Mouse (Mus musculus) neural tube, embryonic 11.5 days (tissue): Measurements from ENCODE around the gene Ndufb10. TPM values are rescaled to one million over a fixed set of nuclear protein-coding genes. Genes with fewer than 3 reads are reported as not detected.

Experiments used
- ATAC-seq: fragments of 200-750 bp; cut with Nextera tagmentation; 2 replicates; pipeline ENCODE4 v1.8.0; 2017; ENCODE audit warnings: moderate number of reproducible peaks, mild to moderate bottlenecking, moderate TSS enrichment, moderate library complexity; ENCODE audit not compliant: insufficient read depth, low FRiP score, low TSS enrichment
- DNase-seq: peaks from one replicate; pipeline ENCODE4 v3.0.0-alpha.2; 2015; ENCODE audit warnings: low spot score
- H3K27ac ChIP-seq: fragments of 300-500 bp; sonication (generic); 2 replicates; pipeline ENCODE4 v1.5.1; 2014; ENCODE audit warnings: low read depth, mild to moderate bottlenecking, low read length
- H3K27me3 ChIP-seq: fragments of 300-500 bp; sonication (generic); 2 replicates; pipeline ENCODE4 v1.6.1; 2014; ENCODE audit warnings: mild to moderate bottlenecking, low read length, mixed read lengths; ENCODE audit not compliant: control insufficient read depth, insufficient read depth
- H3K36me3 ChIP-seq: fragments of 300-500 bp; sonication (generic); 2 replicates; pipeline ENCODE4 v1.6.1; 2014; ENCODE audit warnings: mild to moderate bottlenecking, low read length, moderate library complexity, mixed read lengths; ENCODE audit not compliant: control insufficient read depth, insufficient read depth
- H3K4me1 ChIP-seq: fragments of 300-500 bp; sonication (generic); 2 replicates; pipeline ENCODE4 v1.6.1; 2014; ENCODE audit warnings: low read length, mixed read lengths; ENCODE audit not compliant: control insufficient read depth, insufficient read depth
- H3K4me2 ChIP-seq: fragments of 300-500 bp; sonication (generic); 2 replicates; pipeline ENCODE4 v1.6.1; 2014; ENCODE audit warnings: low read depth, mild to moderate bottlenecking, moderate library complexity
- H3K4me3 ChIP-seq: fragments of 300-500 bp; sonication (generic); 2 replicates; pipeline ENCODE4 v1.5.1; 2014; ENCODE audit warnings: low read depth, low read length
- H3K9ac ChIP-seq: fragments of 300-500 bp; sonication (generic); 2 replicates; pipeline ENCODE4 v1.6.1; 2014; ENCODE audit warnings: mild to moderate bottlenecking, low read length
- H3K9me3 ChIP-seq: fragments of 300-500 bp; sonication (generic); 2 replicates; pipeline ENCODE4 v1.6.1; 2016; ENCODE audit warnings: low read length; ENCODE audit not compliant: control insufficient read depth
- WGBS: fragments of 180-500 bp; shearing (Covaris S2); extraction: QIAGEN DNeasy Blood & Tissue Kit; methylation state at CpG from one replicate; pipeline ENCODE4 v1.1.7; 2014; 5-methylcytosine and 5-hydroxymethylcytosine counted together
- polyA plus RNA-seq: library from polyadenylated mRNA; unstranded; fragments of >200 nt; fragmentation: Nextera tagmentation; extraction: Ambion mirVana; gene quantifications from 2 replicates; pipeline ENCODE4 v1.2.1, GENCODE M21; 2014

Gene Ndufb10
- polyA plus RNA-seq, 1 experiment from 2014 or later, result 214 TPM

DNA sequence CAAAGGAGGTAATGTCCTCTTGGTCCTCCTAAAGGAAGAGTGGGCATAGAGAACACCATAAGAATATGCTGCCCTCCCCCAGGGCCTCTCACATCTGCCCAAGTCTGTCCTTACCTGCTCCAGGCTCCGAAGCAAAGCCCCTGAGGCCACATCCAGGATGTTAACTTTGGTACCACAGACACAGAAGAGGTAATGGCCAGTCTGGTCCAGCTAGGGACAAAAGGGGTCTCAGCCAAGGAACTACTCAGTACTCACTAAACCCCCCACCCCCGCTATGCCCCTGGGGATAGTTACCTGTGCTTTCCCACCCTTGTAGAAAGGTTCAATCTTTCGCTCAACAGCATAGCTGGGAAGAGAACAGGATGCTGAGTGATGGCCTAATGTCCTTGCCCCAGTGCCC is 18.5 kb downstream of the Ndufb10 start:
- no peak for DNase-seq
- Histone ChIP-seq H3K27ac (no peak overlapping the region), H3K9ac (no peak overlapping the region), H3K27me3 (no peaks in the 10 kb centered on the region), H3K4me1 (0 out of 2 replicates have a peak, but pooled peaks cover 3% of the 10 kb centered on the region), H3K4me3 (no peak overlapping the region), H3K36me3 (peaks cover 18% of the 10 kb centered on the region), H3K9me3 (no peaks in the 10 kb centered on the region), H3K4me2 (no peak overlapping the region)
- ATAC-seq, result no peak
- WGBS, result 93% methylated on average over 3 of the region's 3 CpGs

DNA sequence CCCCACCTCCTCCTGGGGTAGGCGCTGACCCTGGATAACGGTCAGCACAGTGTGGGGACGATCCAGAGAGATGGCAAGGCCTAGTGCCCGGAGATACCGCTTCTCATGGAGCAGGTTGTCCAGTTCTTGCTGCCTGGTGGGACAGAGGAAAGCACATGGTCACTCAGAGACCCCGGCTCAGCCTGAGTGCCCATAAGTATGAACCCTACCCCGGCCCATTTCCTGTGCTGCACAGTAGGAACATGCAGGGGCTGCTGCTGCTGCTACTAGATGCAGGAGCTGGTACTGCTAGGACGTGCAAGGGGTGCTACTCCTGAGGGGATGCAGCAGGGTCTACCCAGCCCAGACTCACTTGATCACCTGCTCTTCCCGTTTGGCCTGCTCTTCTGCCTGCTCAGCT is 23.0 kb downstream of the Ndufb10 start:
- DNase-seq (no peak), ATAC-seq (no peak)
- no peak overlapping the region for H3K4me2 ChIP-seq
- peaks cover 9% of the 10 kb centered on the region; the same call in 1 of the 2 replicates for H3K4me1 ChIP-seq
- no peaks in the 10 kb centered on the region for H3K27me3 ChIP-seq
- WGBS, result 88% methylated on average over 9 of the region's 9 CpGs
- peaks cover 27% of the 10 kb centered on the region for H3K36me3 ChIP-seq
- no peak overlapping the region for H3K9ac ChIP-seq
- H3K4me3 ChIP-seq, result no peak overlapping the region
- H3K9me3 ChIP-seq, result no peaks in the 10 kb centered on the region
- no peak overlapping the region for H3K27ac ChIP-seq

GRCm38 (mm10) chr17:24699473-24699872 is 24.8 kb downstream of the Ndufb10 start:
- Histone ChIP-seq H3K27ac (no peak overlapping the region), H3K4me2 (no peak overlapping the region), H3K9me3 (no peaks in the 10 kb centered on the region), H3K4me3 (no peak overlapping the region), H3K9ac (no peak overlapping the region), H3K36me3 (peaks cover 21% of the 10 kb centered on the region), H3K27me3 (no peaks in the 10 kb centered on the region), H3K4me1 (peaks cover 13% of the 10 kb centered on the region)
- DNase-seq (no peak), ATAC-seq (no peak)
- 79% methylated on average over 2 of the region's 2 CpGs for WGBS

DNA sequence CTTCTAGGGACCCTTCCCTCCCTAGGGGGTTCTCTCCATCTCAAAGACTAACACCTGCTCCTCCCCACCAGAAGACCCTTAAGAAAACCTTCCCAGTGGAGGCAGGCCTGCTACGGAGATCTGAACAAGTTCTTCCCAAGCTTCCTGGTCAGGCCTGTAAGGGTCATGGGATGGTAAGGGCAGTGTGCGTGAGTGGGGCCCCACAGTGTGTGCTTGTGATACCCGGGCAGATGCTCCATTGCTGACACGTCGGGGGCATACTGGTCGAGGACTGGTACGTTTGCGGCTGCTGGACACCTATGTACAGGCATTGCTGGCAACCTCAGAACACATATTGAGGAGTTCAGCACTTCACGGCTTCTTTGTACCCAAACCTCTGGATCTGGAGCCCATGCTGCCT is 25.6 kb downstream of the Ndufb10 start:
- 69% methylated on average over 9 of the region's 9 CpGs for WGBS
- Histone ChIP-seq H3K27me3 (no peaks in the 10 kb centered on the region), H3K4me2 (no peak overlapping the region), H3K9ac (no peak overlapping the region), H3K27ac (no peak overlapping the region), H3K9me3 (no peaks in the 10 kb centered on the region), H3K36me3 (peaks cover 21% of the 10 kb centered on the region), H3K4me1 (peaks cover 13% of the 10 kb centered on the region), H3K4me3 (no peak overlapping the region)
- no peak for ATAC-seq
- DNase-seq, result no peak

- Histone ChIP-seq H3K4me1 (peaks cover 13% of the 10 kb centered on the region), H3K4me2 (no peak overlapping the region), H3K9me3 (no peaks in the 10 kb centered on the region), H3K9ac (no peak overlapping the region), H3K27me3 (no peaks in the 10 kb centered on the region), H3K4me3 (no peak overlapping the region), H3K36me3 (peaks cover 21% of the 10 kb centered on the region), H3K27ac (no peak overlapping the region)
- ATAC-seq, result no peak
- WGBS, result 19% methylated on average over 5 of the region's 5 CpGs
- no peak for DNase-seq
These were observed 26.3 kb downstream of the Ndufb10 start for GRCm38 (mm10) chr17:24697985-24698384.

- Histone ChIP-seq H3K4me3 (peak within 1 kb of the TSS; percentile 85), H3K36me3 (peaks cover 13% of the 10 kb centered on the region), H3K4me1 (peaks cover 13% of the 10 kb centered on the region), H3K9ac (peak within 1 kb of the TSS; percentile 87), H3K27ac (peak within 1 kb of the TSS; percentile 47), H3K27me3 (no peaks in the 10 kb centered on the region; the same call in 1 of the 2 replicates), H3K4me2 (peak within 1 kb of the TSS; percentile 68), H3K9me3 (no peaks in the 10 kb centered on the region)
- peak; percentile 92 for DNase-seq
- ATAC-seq, result peak; percentile 90
- WGBS, result under 1% methylated on average over 53 of the region's 76 CpGs
These were observed 28.1 kb downstream of the Ndufb10 start, which contains the start of the genes Gfer and Noxo1 for GRCm38 (mm10) chr17:24696011-24696697. TSS of gene Gfer (minus strand) at chr17:24696156. TSS of gene Noxo1 (plus strand) at chr17:24696234.

DNA sequence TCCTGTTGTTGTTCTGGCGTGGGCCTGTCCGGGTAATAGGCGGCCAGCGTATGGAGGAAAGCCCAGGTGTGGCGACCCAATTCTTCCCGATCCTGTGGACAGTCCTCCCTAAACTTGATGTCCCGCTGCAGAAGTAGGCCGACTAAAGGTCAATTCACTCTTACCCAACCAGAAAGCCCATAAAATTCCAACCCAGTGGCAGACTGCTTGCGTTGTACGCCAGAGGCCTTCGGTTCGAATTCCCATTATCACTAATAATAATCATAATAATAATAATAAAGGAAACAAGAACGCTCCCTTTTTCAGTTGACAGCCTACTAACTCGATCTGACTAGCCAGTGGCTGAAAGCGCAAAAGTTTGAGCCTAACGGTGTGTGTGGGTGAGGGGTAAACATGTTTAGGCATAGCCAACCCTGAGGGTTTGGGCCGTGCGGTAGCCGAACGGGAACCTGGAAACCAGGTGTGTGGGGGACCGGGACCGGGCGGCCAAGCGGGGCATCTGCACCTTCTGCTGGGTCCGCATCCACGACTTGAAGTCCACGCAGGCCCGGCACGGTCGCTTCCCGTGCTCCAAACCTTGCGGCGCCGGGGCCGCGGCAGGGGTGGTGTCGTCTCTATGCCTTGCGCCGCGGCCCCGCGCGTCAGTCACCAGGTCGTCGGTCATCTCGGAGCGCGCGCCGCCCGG is 28.8 kb downstream of the Ndufb10 start:
- Histone ChIP-seq H3K4me2 (peak overlapping the region; percentile 68), H3K4me1 (peaks cover 13% of the 10 kb centered on the region), H3K4me3 (peak overlapping the region; percentile 85), H3K27ac (peak overlapping the region; percentile 47), H3K36me3 (peaks cover 6% of the 10 kb centered on the region), H3K27me3 (peaks cover 4% of the 10 kb centered on the region), H3K9ac (peak overlapping the region; percentile 87), H3K9me3 (no peaks in the 10 kb centered on the region)
- no peak for DNase-seq
- ATAC-seq, result peak; percentile 60
- WGBS, result 9% methylated on average over 40 of the region's 51 CpGs

DNA sequence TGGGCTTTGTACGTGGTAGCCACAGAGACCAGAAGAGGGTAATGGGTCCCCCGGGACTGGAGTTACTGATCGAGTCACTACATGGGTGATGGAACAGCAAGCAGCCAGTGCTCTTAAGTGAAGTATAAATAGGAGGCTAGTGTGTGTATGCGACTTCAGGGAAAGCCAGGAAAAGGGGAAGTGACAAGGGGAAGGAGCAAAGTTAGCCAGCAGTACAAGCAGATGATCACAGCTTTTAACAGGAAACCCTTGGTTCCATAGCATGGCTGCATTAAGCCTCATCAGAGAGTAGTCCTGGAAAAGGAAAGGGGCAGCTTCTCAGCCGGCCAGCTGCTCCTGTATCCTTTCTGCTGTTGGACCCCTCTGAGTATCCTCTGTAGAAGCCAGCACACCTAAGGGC is 31.9 kb downstream of the Ndufb10 start:
- no peak overlapping the region for H3K9ac ChIP-seq
- H3K36me3 ChIP-seq, result no peaks in the 10 kb centered on the region; the same call in 1 of the 2 replicates
- no peak for DNase-seq
- peaks cover 28% of the 10 kb centered on the region for H3K27me3 ChIP-seq
- no peak overlapping the region for H3K27ac ChIP-seq
- H3K4me3 ChIP-seq, result no peak overlapping the region
- H3K4me2 ChIP-seq, result no peak overlapping the region
- H3K4me1 ChIP-seq, result peaks cover 15% of the 10 kb centered on the region
- WGBS, result 87% methylated on average over 5 of the region's 5 CpGs
- H3K9me3 ChIP-seq, result no peaks in the 10 kb centered on the region
- no peak for ATAC-seq
